24 mouse cellular contexts compared by ENCODE assay signal in genomic region chr3:65844302-65844701, GRCm38 (mm10).
DNase-seq lines count a peak whose midpoint lies in the region; ATAC-seq and TF ChIP-seq lines count a peak whose summit lies in the region.
"Had no signal": no experiment of that assay in that cellular context is flagged by ENCODE, and none has a peak within 500 bp of the region (broad histone marks: within the 10 kb centered on the region; RNA-seq: fewer than 3 reads in every experiment).

No protein-coding gene starts in this region.

- TF ChIP-seq EP300 in liver, postnatal 0 days (IDR thresholded peaks at IDR 0.05; ENCODE audit: low read depth) = no peak

- no peak for TF ChIP-seq CTCF in liver, postnatal 0 days (IDR thresholded peaks at IDR 0.05; ENCODE audit: low read depth)

- no peaks in the 10 kb centered on the region for H3K9me3 ChIP-seq in liver, embryonic 11.5 days (ENCODE audit: control insufficient read depth, low read length)
- no peaks in the 10 kb centered on the region for H3K9me3 ChIP-seq in liver, postnatal 0 days (ENCODE audit: low read length)
- H3K9me3 ChIP-seq: embryonic facial prominence, embryonic 10.5 days; G1E; hindbrain, embryonic 10.5 days; limb, embryonic 10.5 days; midbrain, embryonic 12.5 days had no signal

- no peak for ATAC-seq in liver, embryonic 11.5 days (replicated peaks; ENCODE audit: low FRiP score)
- ATAC-seq in liver, postnatal 0 days = no peak
- ATAC-seq: forebrain, postnatal 0 days; hindbrain, embryonic 16.5 days; intestine, embryonic 16.5 days had no signal

- TF ChIP-seq POLR2A in myocyte (IDR thresholded peaks at IDR 0.05; ENCODE audit: insufficient read length, low read depth) = no peak

- no peak overlapping the region for H3ac ChIP-seq in myocyte (ENCODE audit: control insufficient read depth, insufficient read length)

- H3K27me3 ChIP-seq in liver, embryonic 11.5 days (replicated peaks; ENCODE audit: control insufficient read depth, insufficient read depth, low read length) = no peaks in the 10 kb centered on the region
- H3K27me3 ChIP-seq in liver, postnatal 0 days (ENCODE audit: insufficient read depth, low read length) = no peaks in the 10 kb centered on the region
- H3K27me3 ChIP-seq in myocyte (ENCODE audit: control insufficient read depth, insufficient read depth, insufficient read length) = no peaks in the 10 kb centered on the region
- H3K27me3 ChIP-seq: CH12.LX; midbrain, embryonic 12.5 days had no signal

- no peaks in the 10 kb centered on the region for H3K79me2 ChIP-seq in myocyte (ENCODE audit: control insufficient read depth, insufficient read depth)

- H3K4me2 ChIP-seq in liver, embryonic 11.5 days = no peak overlapping the region
- no peak overlapping the region for H3K4me2 ChIP-seq in liver, postnatal 0 days (ENCODE audit: low read depth, low read length)
- H3K4me2 ChIP-seq in myocyte (ENCODE audit: low read depth) = peak overlapping the region; percentile 63
- H3K4me2 ChIP-seq: midbrain, embryonic 12.5 days had no signal

- no peak overlapping the region for H3K4me3 ChIP-seq in liver, embryonic 11.5 days (ENCODE audit: low read depth, low read length)
- no peak overlapping the region for H3K4me3 ChIP-seq in liver, postnatal 0 days (ENCODE audit: low read depth, low read length)
- H3K4me3 ChIP-seq in myocyte = no peak overlapping the region
- H3K4me3 ChIP-seq: embryonic facial prominence, embryonic 10.5 days; hindbrain, embryonic 10.5 days; layer of hippocampus, adult 2 months; limb, embryonic 10.5 days; midbrain, embryonic 12.5 days had no signal

- 82% methylated on average over 10 of the region's 10 CpGs for WGBS in liver, embryonic 11.5 days
- 74% methylated on average over 10 of the region's 10 CpGs for WGBS in liver, postnatal 0 days (ENCODE audit: insufficient replicate concordance)

- intact Hi-C loops in heart, postnatal 36 days (cut with DNase I) = no loop called here

- H3K4me1 ChIP-seq in liver, embryonic 11.5 days (replicated peaks; ENCODE audit: control insufficient read depth, insufficient read depth, low read length) = no peaks in the 10 kb centered on the region
- peaks cover 7% of the 10 kb centered on the region for H3K4me1 ChIP-seq in liver, postnatal 0 days (ENCODE audit: insufficient read depth)
- H3K4me1 ChIP-seq: embryonic facial prominence, embryonic 10.5 days; limb, embryonic 10.5 days; midbrain, embryonic 12.5 days had no signal

- H3K36me3 ChIP-seq in liver, embryonic 11.5 days (ENCODE audit: control insufficient read depth, insufficient read depth, low read length) = no peaks in the 10 kb centered on the region
- H3K36me3 ChIP-seq in liver, postnatal 0 days (replicated peaks; ENCODE audit: insufficient read depth, low read length) = no peaks in the 10 kb centered on the region
- H3K36me3 ChIP-seq in myocyte (ENCODE audit: control insufficient read depth, insufficient read depth) = no peaks in the 10 kb centered on the region
- H3K36me3 ChIP-seq: embryonic facial prominence, embryonic 10.5 days; G1E; hindbrain, embryonic 10.5 days; limb, embryonic 10.5 days; midbrain, embryonic 12.5 days had no signal

- peak; percentile 62 for DNase-seq in heart, adult 11 months
- no peak for DNase-seq in heart, postnatal 36 days
- DNase-seq in liver, embryonic 11.5 days (ENCODE audit: low spot score) = peak; percentile 30
- no peak for DNase-seq in liver, postnatal 0 days
- DNase-seq in testis, postnatal 10 days (ENCODE audit: low spot score) = peak; percentile 39
- no peak for DNase-seq in testis, postnatal 14 days (ENCODE audit: low spot score)
- no peak for DNase-seq in cerebellum, adult 8-10 months
- DNase-seq: adrenal gland, postnatal 14 days; cerebellum, adult 9-10 months; forebrain, postnatal 0 days; gastrocnemius, postnatal 14 days; kidney, postnatal 25 days; liver; thymus, postnatal 14 days had no signal

- H3K27ac ChIP-seq in liver, embryonic 11.5 days (ENCODE audit: low read depth, low read length) = no peak overlapping the region
- H3K27ac ChIP-seq in liver, postnatal 0 days (ENCODE audit: low read depth) = no peak overlapping the region
- H3K27ac ChIP-seq: embryonic facial prominence, embryonic 10.5 days; hindbrain, embryonic 10.5 days; layer of hippocampus, adult 2 months; limb, embryonic 10.5 days; midbrain, embryonic 12.5 days had no signal

- H3K9ac ChIP-seq in liver, embryonic 11.5 days (ENCODE audit: low read depth, low read length) = no peak overlapping the region
- no peak overlapping the region for H3K9ac ChIP-seq in liver, postnatal 0 days (replicated peaks)
- H3K9ac ChIP-seq: forebrain, postnatal 0 days; midbrain, embryonic 12.5 days had no signal

TF ChIP-seq in myocyte, 11 proteins besides CTCF, POLR2A, EP300 and RAD21:
- TF ChIP-seq TCF12 (IDR thresholded peaks at IDR 0.05; ENCODE audit: insufficient read depth, poor library complexity, severe bottlenecking) (no peak), MYOG (IDR thresholded peaks at IDR 0.05; ENCODE audit: control insufficient read depth in 1 of 3, insufficient read depth in 1 of 3, insufficient read length in 2 of 3, low read depth in 2 of 3) (no peak), CEBPB (IDR thresholded peaks at IDR 0.05; ENCODE audit: insufficient read depth, poor library complexity, severe bottlenecking) (no peak), E2F4 (IDR thresholded peaks at IDR 0.05; ENCODE audit: insufficient read depth) (no peak), MYOD1 (IDR thresholded peaks at IDR 0.05; ENCODE audit: control insufficient read depth in 1 of 3, insufficient read length in 2 of 3, low read depth in 2 of 3) (no peak), POLR2AphosphoS2 (IDR thresholded peaks at IDR 0.05; ENCODE audit: insufficient read length, low read depth) (no peak)

Comparison
In these comparisons a context has a peak if more than half of its experiments do, and no peak if none do; other contexts are left out.
1. DNase-seq: peak in heart, adult 11 months (single experiment), liver, embryonic 11.5 days (single experiment) and testis, postnatal 10 days (single experiment); none in heart, postnatal 36 days (0 of 2), liver, postnatal 0 days (single experiment), testis, postnatal 14 days (single experiment) and cerebellum, adult 8-10 months (single experiment).